Mouse (Mus musculus) liver, postnatal 0 days (tissue): ENCODE results near the gene Rnf227.

Experiments
- CTCF ChIP-seq: sonication (generic); IDR thresholded peaks from 2 replicates; pipeline ENCODE4 v1.5.1; 2016; ENCODE audit warnings: antibody characterized with exemption, low read depth
- EP300 ChIP-seq: IDR thresholded peaks from 2 replicates; pipeline ENCODE4 v1.6.1; 2016; ENCODE audit warnings: antibody characterized with exemption, low read depth, mild to moderate bottlenecking

DNA sequence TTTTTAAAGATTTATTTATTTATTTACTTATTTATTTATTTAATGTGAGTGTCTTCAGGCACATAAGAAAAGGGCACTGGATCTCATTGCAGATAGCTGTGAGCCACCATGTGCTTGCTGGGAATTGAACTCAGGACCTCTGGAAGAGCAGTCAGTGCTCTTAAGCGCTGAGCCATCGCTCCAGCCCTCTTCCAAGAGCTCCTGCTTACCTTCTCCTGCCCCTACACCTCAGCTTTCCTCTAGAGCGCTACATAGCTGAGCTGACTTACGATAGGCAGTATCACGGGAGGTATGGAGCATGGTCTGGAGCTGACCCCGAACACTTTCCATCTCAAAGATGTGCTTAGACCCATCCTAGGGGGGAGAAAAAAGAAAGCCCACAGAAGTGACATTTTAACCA is 18.7 kb upstream of the Rnf227 start:
- TF ChIP-seq CTCF (no peak), EP300 (no peak)
